Mouse (Mus musculus) myocyte (in vitro differentiated cells): ENCODE data around the gene Ppp2r5c.

Experiments
- E2F4 ChIP-seq: IDR thresholded peaks from one replicate; pipeline ENCODE4 v1.6.1; 2011; ENCODE audit warnings: mild to moderate bottlenecking, control low read depth, moderate library complexity; ENCODE audit not compliant: insufficient read depth
- MAX ChIP-seq: IDR thresholded peaks from one replicate; pipeline ENCODE4 v1.6.1; 2011; ENCODE audit warnings: low read depth, mild to moderate bottlenecking, control low read depth
- MYOD1 ChIP-seq, 3 experiments: IDR thresholded peaks; one replicate each; pipeline ENCODE4 v1.6.1; 2011; ENCODE audit warnings: control low read depth in 2 of 3, low read depth in 2 of 3, mild to moderate bottlenecking in 2 of 3, moderate library complexity in 1 of 3; ENCODE audit not compliant: insufficient read length in 2 of 3, control insufficient read depth in 1 of 3
- POLR2A ChIP-seq: IDR thresholded peaks from one replicate; pipeline ENCODE4 v1.6.1; 2011; ENCODE audit warnings: low read depth, mild to moderate bottlenecking, control low read depth, moderate library complexity; ENCODE audit not compliant: insufficient read length
- POLR2AphosphoS2 ChIP-seq: IDR thresholded peaks from one replicate; pipeline ENCODE4 v1.6.1; 2011; ENCODE audit warnings: low read depth, control low read depth; ENCODE audit not compliant: insufficient read length
- TCF12 ChIP-seq: IDR thresholded peaks from one replicate; pipeline ENCODE4 v1.6.1; 2011; ENCODE audit warnings: mild to moderate bottlenecking, control low read depth; ENCODE audit not compliant: poor library complexity, insufficient read depth, severe bottlenecking
- TCF3 ChIP-seq: IDR thresholded peaks from one replicate; pipeline ENCODE4 v1.6.1; 2011; ENCODE audit warnings: low read depth, control low read depth; ENCODE audit not compliant: insufficient read length

DNA sequence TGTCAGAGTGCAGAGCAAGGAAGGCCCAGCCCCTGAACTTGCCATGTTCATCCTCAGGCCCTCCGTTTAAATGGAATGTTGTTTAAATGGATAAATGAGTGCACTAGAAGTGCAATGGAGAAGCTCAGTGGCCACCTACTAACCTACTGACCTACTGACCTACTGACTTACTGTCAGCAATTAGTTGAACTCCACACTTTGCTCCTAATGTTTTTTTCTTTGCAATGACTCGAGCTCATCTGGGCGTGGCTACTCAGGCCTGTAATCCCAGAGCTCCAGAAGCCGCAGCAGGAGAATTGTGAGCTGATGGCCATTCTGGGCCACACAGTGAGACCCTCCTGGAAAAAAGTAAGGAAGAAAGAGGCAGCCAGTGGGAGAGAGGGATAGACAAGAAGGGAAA lies 129.0 kb downstream of the Ppp2r5c start:
- TF ChIP-seq TCF3 (no peak), TCF12 (no peak), POLR2A (no peak), MYOD1 (IDR thresholded peaks at IDR 0.05; ENCODE audit: control insufficient read depth in 1 of 3, insufficient read length in 2 of 3, low read depth in 2 of 3) (no peak), MAX (no peak), POLR2AphosphoS2 (no peak), E2F4 (no peak)
